Mouse (Mus musculus) megakaryocyte, adult 5-6 weeks (primary cell): ENCODE measurements around the gene Eya2. TPM values are rescaled to one million over a fixed set of nuclear protein-coding genes. Genes with fewer than 3 reads are reported as not detected.

ENCODE experiments used
- ATAC-seq: 2 replicates; pipeline ENCODE4 v1.8.0; 2016; ENCODE audit warnings: mild to moderate bottlenecking, inconsistent platforms; ENCODE audit not compliant: poor library complexity, severe bottlenecking
- total RNA-seq, 2 experiments: library from RNA; stranded (forward) in 1 of 2; stranded (reverse) in 1 of 2; fragments of 153-499, 151-499 nt in 1 of 2; fragments of 221-1000, 200-1000 nt in 1 of 2; gene quantifications; 2 replicates each; pipeline versions ENCODE4 v1.2.3 to v1.2.4; 2015 to 2017

Gene Eya2
- total RNA-seq, 2 experiments from 2014 or later: 0.55 to 2.3 TPM

- no peak for ATAC-seq
Observed at GRCm38 (mm10) chr2:165812889-165813288, 218.1 kb downstream of the Eya2 start.

DNA sequence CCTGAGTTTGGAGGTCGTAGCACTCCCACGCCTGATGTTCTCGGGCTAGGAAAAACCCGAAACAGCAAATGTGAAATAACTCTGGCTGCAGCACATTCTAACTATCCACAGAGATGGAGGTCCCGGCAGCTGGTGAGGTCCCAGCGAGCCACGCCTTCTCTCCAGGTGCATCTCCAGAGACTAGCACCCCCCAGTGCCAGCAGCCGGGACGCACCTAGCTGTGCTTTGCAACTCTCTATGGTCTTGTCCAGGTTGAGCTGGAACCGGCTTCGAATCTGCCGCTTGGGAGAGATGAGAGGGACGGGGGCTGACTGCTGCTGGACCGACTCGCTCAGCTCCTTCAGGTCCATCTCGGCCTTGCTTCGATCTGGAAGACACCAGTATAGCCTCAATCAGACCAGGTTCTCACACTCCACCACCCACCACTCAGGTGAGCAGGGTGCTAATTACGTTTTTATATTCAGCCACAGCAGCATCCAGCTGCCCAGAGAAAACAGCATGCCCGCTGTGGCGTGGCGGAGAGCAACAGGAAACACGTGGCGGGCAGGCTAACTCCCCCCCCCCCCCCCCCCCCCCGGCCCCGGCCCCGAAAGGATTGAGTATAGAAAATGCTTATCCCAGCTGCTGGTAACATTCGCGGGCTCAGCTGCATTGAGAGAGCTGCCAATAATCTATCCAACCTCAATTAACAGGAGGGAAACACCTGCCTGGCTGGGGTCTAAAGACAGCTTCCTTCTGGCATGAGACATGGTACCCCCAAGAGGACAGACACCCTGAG is 220.5 kb downstream of the Eya2 start:
- ATAC-seq: no peak

GRCm38 (mm10) chr2:165817437-165817836 is 222.6 kb downstream of the Eya2 start:
- ATAC-seq: no peak

DNA sequence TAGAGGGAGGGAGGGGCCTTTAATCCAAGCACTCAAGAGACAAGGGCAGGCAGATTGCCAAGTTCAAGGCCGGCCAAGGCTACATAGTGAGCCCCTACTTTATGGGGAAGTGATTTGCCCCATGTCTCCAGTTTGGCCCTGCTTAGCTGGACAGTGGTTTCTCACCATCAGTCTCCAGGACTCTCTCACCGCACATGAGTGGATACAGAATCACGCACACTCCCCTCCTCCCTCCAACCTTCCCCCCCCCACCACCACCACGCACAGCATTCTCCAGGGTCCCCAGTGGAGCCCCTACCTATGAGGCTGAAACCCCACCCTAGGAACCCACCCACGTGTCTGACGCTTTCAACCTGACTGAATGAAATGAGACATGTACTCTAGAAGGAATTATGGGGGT is 223.7 kb downstream of the Eya2 start:
- ATAC-seq: no peak

GRCm38 (mm10) chr2:165818985-165819948 is 224.4 kb downstream of the Eya2 start:
- ATAC-seq: peak; percentile 95

DNA sequence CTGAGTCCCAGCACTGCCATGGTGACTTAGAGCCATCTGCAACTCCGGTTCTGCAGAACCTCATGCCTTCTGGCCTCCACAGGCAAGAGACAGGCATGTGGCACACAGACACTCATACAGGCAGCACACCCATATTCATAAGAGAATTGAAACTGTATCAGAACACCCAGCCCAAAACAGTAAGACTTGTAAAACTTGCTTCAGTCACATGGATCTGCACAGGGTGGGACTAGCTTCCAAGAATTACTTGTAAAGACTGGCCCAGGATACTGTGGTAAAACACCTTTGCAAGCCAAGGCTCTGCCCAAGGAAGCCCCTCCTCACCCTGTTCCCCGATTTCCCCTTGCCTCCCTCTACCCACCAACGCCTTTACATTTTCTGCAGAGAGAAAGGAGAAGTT is 225.2 kb downstream of the Eya2 start:
- no peak for ATAC-seq

- ATAC-seq: no peak
Observed at GRCm38 (mm10) chr2:165820504-165821095, 225.8 kb downstream of the Eya2 start.

Other genes starting within 250 kb of the Eya2 start
- not detected in 2 replicates for gene Zfp663, start 226.3 kb upstream of the Eya2 start, total RNA-seq (2015)
- not detected in 2 replicates for gene Zfp663, start 226.3 kb upstream of the Eya2 start, total RNA-seq (2017)
- not detected in 2 replicates for gene Zfp334, start 206.8 kb upstream of the Eya2 start, total RNA-seq (2015)
- gene Zfp334, start 206.8 kb upstream of the Eya2 start, total RNA-seq (2017): not detected in 2 replicates
- gene Ocstamp, start 194.6 kb upstream of the Eya2 start, total RNA-seq (2015): 0.11 TPM in 1 of 2 replicates, not detected in the other
- 0.04 and 0.11 TPM in 2 replicates for gene Ocstamp, start 194.6 kb upstream of the Eya2 start, total RNA-seq (2017)
- gene Slc13a3, start 121.8 kb upstream of the Eya2 start, total RNA-seq (2015): 0.39 and 0.42 TPM in 2 replicates
- gene Slc13a3, start 121.8 kb upstream of the Eya2 start, total RNA-seq (2017): 0.37 TPM in 1 of 2 replicates, not detected in the other
- 3.9 and 5.7 TPM in 2 replicates for gene Trp53rka, start 101.7 kb upstream of the Eya2 start, total RNA-seq (2015)
- 4.0 and 5.1 TPM in 2 replicates for gene Trp53rka, start 101.7 kb upstream of the Eya2 start, total RNA-seq (2017)
- 0.05 TPM in 1 of 2 replicates, not detected in the other for gene Slc2a10, start 91.2 kb upstream of the Eya2 start, total RNA-seq (2015)
- not detected in 2 replicates for gene Slc2a10, start 91.2 kb upstream of the Eya2 start, total RNA-seq (2017)